Mouse (Mus musculus): ENCODE results near the gene 4933424G06Rik. TPM values are rescaled to one million over a fixed set of nuclear protein-coding genes. Genes with fewer than 3 reads are reported as not detected.

The 4933424G06Rik gene
- polyA plus RNA-seq, 1 experiment from 2014 or later, result 0.21 TPM

GRCm38 (mm10) chr1:36711104-36711503 is 1.2 kb downstream of the 4933424G06Rik start:
- Histone ChIP-seq H3K9me3 (no peaks in the 10 kb centered on the region), H3K4me1 (replicated peaks) (peaks cover 17% of the 10 kb centered on the region), H3K27me3 (no peaks in the 10 kb centered on the region), H3K27ac (no peak overlapping the region), H3K9ac (replicated peaks) (no peak overlapping the region), H3K4me2 (no peak overlapping the region), H3K4me3 (replicated peaks) (no peak overlapping the region), H3K36me3 (peaks cover 16% of the 10 kb centered on the region)
- WGBS, result 99% methylated on average over 2 of the region's 2 CpGs
- ATAC-seq (ENCODE audit: insufficient number of reproducible peaks, insufficient read depth, low FRiP score, low TSS enrichment, low read depth), result no peak

GRCm38 (mm10) chr1:36714311-36714710 is 4.4 kb downstream of the 4933424G06Rik start, which contains the start of gene Actr1b:
Gene Actr1b (minus strand): TSS chr1:36714422.
- Histone ChIP-seq H3K4me1 (replicated peaks) (peaks cover 3% of the 10 kb centered on the region; the same call in 1 of the 2 replicates), H3K27me3 (no peaks in the 10 kb centered on the region), H3K9me3 (no peaks in the 10 kb centered on the region), H3K9ac (replicated peaks) (no peak within 1 kb of the TSS), H3K4me2 (no peak within 1 kb of the TSS), H3K4me3 (replicated peaks) (no peak within 1 kb of the TSS), H3K36me3 (no peaks in the 10 kb centered on the region), H3K27ac (no peak within 1 kb of the TSS)
- 81% methylated on average over 5 of the region's 5 CpGs for WGBS
- ATAC-seq (ENCODE audit: insufficient number of reproducible peaks, insufficient read depth, low FRiP score, low TSS enrichment, low read depth), result no peak

- Histone ChIP-seq H3K9ac (replicated peaks) (no peak overlapping the region), H3K4me2 (no peak overlapping the region), H3K4me3 (replicated peaks) (no peak overlapping the region), H3K4me1 (replicated peaks) (peaks cover 24% of the 10 kb centered on the region), H3K27me3 (no peaks in the 10 kb centered on the region), H3K27ac (no peak overlapping the region), H3K36me3 (no peaks in the 10 kb centered on the region), H3K9me3 (no peaks in the 10 kb centered on the region)
- 81% methylated on average over 1 of the region's 1 CpGs for WGBS
- ATAC-seq (ENCODE audit: insufficient number of reproducible peaks, insufficient read depth, low FRiP score, low TSS enrichment, low read depth), result no peak
Observed at GRCm38 (mm10) chr1:36718786-36719185, 8.8 kb downstream of the 4933424G06Rik start.

- H3K4me3 ChIP-seq (replicated peaks), result no peak overlapping the region
- no peaks in the 10 kb centered on the region for H3K9me3 ChIP-seq
- H3K4me1 ChIP-seq (replicated peaks), result peaks cover 34% of the 10 kb centered on the region
- no peaks in the 10 kb centered on the region for H3K36me3 ChIP-seq
- H3K4me2 ChIP-seq, result peak overlapping the region; percentile 33
- H3K27ac ChIP-seq, result peak overlapping the region; percentile 90
- peak; percentile 85 for ATAC-seq (ENCODE audit: insufficient number of reproducible peaks, insufficient read depth, low FRiP score, low TSS enrichment, low read depth)
- H3K9ac ChIP-seq (replicated peaks), result no peak overlapping the region
- no peaks in the 10 kb centered on the region for H3K27me3 ChIP-seq
- 29% methylated on average over 16 of the region's 16 CpGs for WGBS
Observed at GRCm38 (mm10) chr1:36723146-36724056, 13.5 kb downstream of the 4933424G06Rik start.

- no peaks in the 10 kb centered on the region for H3K9me3 ChIP-seq
- no peak overlapping the region for H3K9ac ChIP-seq (replicated peaks)
- 18% methylated on average over 4 of the region's 4 CpGs for WGBS
- H3K36me3 ChIP-seq, result no peaks in the 10 kb centered on the region
- no peaks in the 10 kb centered on the region for H3K27me3 ChIP-seq
- no peak overlapping the region for H3K4me2 ChIP-seq
- peaks cover 34% of the 10 kb centered on the region for H3K4me1 ChIP-seq (replicated peaks)
- peak; percentile 45; the same call in 1 of the 2 replicates for ATAC-seq (ENCODE audit: insufficient number of reproducible peaks, insufficient read depth, low FRiP score, low TSS enrichment, low read depth)
- peak overlapping the region; percentile 90 for H3K27ac ChIP-seq
- no peak overlapping the region for H3K4me3 ChIP-seq (replicated peaks)
Observed at GRCm38 (mm10) chr1:36724057-36724431, 14.1 kb downstream of the 4933424G06Rik start.

- no peak overlapping the region for H3K9ac ChIP-seq (replicated peaks)
- 13% methylated on average over 4 of the region's 4 CpGs for WGBS
- H3K27ac ChIP-seq, result no peak overlapping the region
- H3K4me3 ChIP-seq (replicated peaks), result no peak overlapping the region
- H3K27me3 ChIP-seq, result peaks cover 19% of the 10 kb centered on the region
- no peaks in the 10 kb centered on the region for H3K4me1 ChIP-seq (replicated peaks)
- ATAC-seq (ENCODE audit: insufficient number of reproducible peaks, insufficient read depth, low FRiP score, low TSS enrichment, low read depth), result no peak
- no peaks in the 10 kb centered on the region for H3K9me3 ChIP-seq
- H3K36me3 ChIP-seq, result no peaks in the 10 kb centered on the region
- H3K4me2 ChIP-seq, result no peak overlapping the region
Observed at GRCm38 (mm10) chr1:36737300-36737699, 27.4 kb downstream of the 4933424G06Rik start.

- Histone ChIP-seq H3K9ac (replicated peaks) (no peak overlapping the region), H3K27me3 (peaks cover 32% of the 10 kb centered on the region), H3K4me1 (replicated peaks) (peaks cover 4% of the 10 kb centered on the region; the same call in 1 of the 2 replicates), H3K27ac (no peak overlapping the region), H3K4me2 (no peak overlapping the region), H3K4me3 (replicated peaks) (no peak overlapping the region), H3K36me3 (no peaks in the 10 kb centered on the region), H3K9me3 (no peaks in the 10 kb centered on the region)
- no peak for ATAC-seq (ENCODE audit: insufficient number of reproducible peaks, insufficient read depth, low FRiP score, low TSS enrichment, low read depth)
- 76% methylated on average over 5 of the region's 5 CpGs for WGBS
Observed at GRCm38 (mm10) chr1:36739231-36739630, 29.3 kb downstream of the 4933424G06Rik start.

- peaks cover 7% of the 10 kb centered on the region; the same call in 1 of the 2 replicates for H3K4me1 ChIP-seq (replicated peaks)
- no peaks in the 10 kb centered on the region for H3K36me3 ChIP-seq
- ATAC-seq (ENCODE audit: insufficient number of reproducible peaks, insufficient read depth, low FRiP score, low TSS enrichment, low read depth), result no peak
- no peak overlapping the region for H3K4me3 ChIP-seq (replicated peaks)
- no peak overlapping the region for H3K27ac ChIP-seq
- WGBS, result 80% methylated on average over 9 of the region's 9 CpGs
- peaks cover 34% of the 10 kb centered on the region for H3K27me3 ChIP-seq
- H3K9ac ChIP-seq (replicated peaks), result no peak overlapping the region
- no peaks in the 10 kb centered on the region for H3K9me3 ChIP-seq
- no peak overlapping the region for H3K4me2 ChIP-seq
Observed at GRCm38 (mm10) chr1:36743046-36743445, 33.1 kb downstream of the 4933424G06Rik start.

GRCm38 (mm10) chr1:36744268-36744944 is 34.5 kb downstream of the 4933424G06Rik start:
- H3K9me3 ChIP-seq, result no peaks in the 10 kb centered on the region
- H3K4me3 ChIP-seq (replicated peaks), result peak overlapping the region; percentile 21; the same call in 1 of the 2 replicates
- peaks cover 34% of the 10 kb centered on the region for H3K27me3 ChIP-seq
- WGBS, result 26% methylated on average over 17 of the region's 17 CpGs
- H3K27ac ChIP-seq, result no peak overlapping the region
- H3K4me1 ChIP-seq (replicated peaks), result peaks cover 7% of the 10 kb centered on the region; the same call in 1 of the 2 replicates
- H3K9ac ChIP-seq (replicated peaks), result no peak overlapping the region
- peak; percentile 38; the same call in 1 of the 2 replicates for ATAC-seq (ENCODE audit: insufficient number of reproducible peaks, insufficient read depth, low FRiP score, low TSS enrichment, low read depth)
- peak overlapping the region; percentile 46 for H3K4me2 ChIP-seq
- H3K36me3 ChIP-seq, result no peaks in the 10 kb centered on the region

GRCm38 (mm10) chr1:36745661-36746060 is 35.7 kb downstream of the 4933424G06Rik start:
- Histone ChIP-seq H3K4me2 (no peak overlapping the region), H3K9me3 (no peaks in the 10 kb centered on the region), H3K36me3 (no peaks in the 10 kb centered on the region), H3K27me3 (peaks cover 31% of the 10 kb centered on the region), H3K9ac (replicated peaks) (no peak overlapping the region), H3K4me1 (replicated peaks) (peaks cover 7% of the 10 kb centered on the region; the same call in 1 of the 2 replicates), H3K4me3 (replicated peaks) (no peak overlapping the region), H3K27ac (no peak overlapping the region)
- 58% methylated on average over 4 of the region's 4 CpGs for WGBS
- ATAC-seq (ENCODE audit: insufficient number of reproducible peaks, insufficient read depth, low FRiP score, low TSS enrichment, low read depth), result no peak

- Histone ChIP-seq H3K4me1 (replicated peaks) (peaks cover 7% of the 10 kb centered on the region; the same call in 1 of the 2 replicates), H3K9ac (replicated peaks) (no peak overlapping the region), H3K27ac (no peak overlapping the region), H3K36me3 (no peaks in the 10 kb centered on the region), H3K27me3 (peaks cover 23% of the 10 kb centered on the region), H3K4me3 (replicated peaks) (no peak overlapping the region), H3K4me2 (no peak overlapping the region), H3K9me3 (no peaks in the 10 kb centered on the region)
- 47% methylated on average over 15 of the region's 15 CpGs for WGBS
- ATAC-seq (ENCODE audit: insufficient number of reproducible peaks, insufficient read depth, low FRiP score, low TSS enrichment, low read depth), result no peak
Observed at GRCm38 (mm10) chr1:36746452-36746851, 36.5 kb downstream of the 4933424G06Rik start.

Measured in limb, embryonic 12.5 days (tissue).